Mouse (Mus musculus) neural tube, embryonic 15.5 days (tissue): ENCODE measurements around the gene Myocd. TPM values are rescaled to one million over a fixed set of nuclear protein-coding genes. Genes with fewer than 3 reads are reported as not detected.
A peak's percentile ranks its signal among the peaks of the same experiment; 100 is the strongest.

Source experiments
- ATAC-seq: fragments of 200-750 bp; cut with Nextera tagmentation; 2 replicates; pipeline ENCODE4 v1.8.0; 2017; ENCODE audit warnings: mild to moderate bottlenecking, moderate TSS enrichment, moderate library complexity; ENCODE audit not compliant: low FRiP score
- H3K27ac ChIP-seq: fragments of 300-500 bp; sonication (generic); replicated peaks from 2 replicates; pipeline ENCODE4 v1.5.1; 2015; ENCODE audit warnings: mild to moderate bottlenecking, inconsistent platforms
- H3K27me3 ChIP-seq: fragments of 300-500 bp; sonication (generic); replicated peaks from 2 replicates; pipeline ENCODE4 v1.6.1; 2015; ENCODE audit warnings: inconsistent platforms
- H3K36me3 ChIP-seq: fragments of 300-500 bp; sonication (generic); 2 replicates; pipeline ENCODE4 v1.6.1; 2015; ENCODE audit warnings: inconsistent platforms
- H3K4me1 ChIP-seq: fragments of 300-500 bp; sonication (generic); 2 replicates; pipeline ENCODE4 v1.6.1; 2015; ENCODE audit warnings: inconsistent platforms
- H3K4me2 ChIP-seq: fragments of 300-500 bp; sonication (generic); 2 replicates; pipeline ENCODE4 v1.6.1; 2015; ENCODE audit warnings: inconsistent platforms, mild to moderate bottlenecking, moderate library complexity
- H3K4me3 ChIP-seq: fragments of 300-500 bp; sonication (generic); replicated peaks from 2 replicates; pipeline ENCODE4 v1.5.1; 2015; ENCODE audit warnings: mild to moderate bottlenecking, inconsistent platforms
- H3K9ac ChIP-seq: fragments of 300-500 bp; sonication (generic); replicated peaks from 2 replicates; pipeline ENCODE4 v1.6.1; 2015; ENCODE audit warnings: mild to moderate bottlenecking, inconsistent platforms
- H3K9me3 ChIP-seq: fragments of 300-500 bp; sonication (generic); replicated peaks from 2 replicates; pipeline ENCODE4 v1.6.1; 2016; ENCODE audit warnings: inconsistent platforms
- WGBS: fragments of 180-500 bp; shearing (Covaris S2); methylation state at CpG from one replicate; pipeline ENCODE4 v1.1.7; 2015; ENCODE audit warnings: mixed read lengths; 5-methylcytosine and 5-hydroxymethylcytosine counted together
- polyA plus RNA-seq: library from polyadenylated mRNA; unstranded; fragments of >200 nt; fragmentation: Nextera tagmentation; extraction: Ambion mirVana; gene quantifications from 2 replicates; pipeline ENCODE4 v1.2.1, GENCODE M21; 2015

Myocd gene
- polyA plus RNA-seq, 1 experiment from 2014 or later = 0.61 TPM

- H3K4me2 ChIP-seq = peak overlapping the region; percentile 86
- WGBS = 1% methylated on average over 48 of the region's 49 CpGs
- no peaks in the 10 kb centered on the region for H3K9me3 ChIP-seq
- peak overlapping the region; percentile 71 for H3K4me3 ChIP-seq
- ATAC-seq = peak; percentile 89
- H3K27ac ChIP-seq = peak overlapping the region; percentile 82
- H3K9ac ChIP-seq = peak overlapping the region; percentile 87
- H3K27me3 ChIP-seq = no peaks in the 10 kb centered on the region
- H3K36me3 ChIP-seq = no peaks in the 10 kb centered on the region
- peaks cover 24% of the 10 kb centered on the region for H3K4me1 ChIP-seq
These were observed 107.7 kb downstream of the Myocd start for GRCm38 (mm10) chr11:65161881-65162766.

DNA sequence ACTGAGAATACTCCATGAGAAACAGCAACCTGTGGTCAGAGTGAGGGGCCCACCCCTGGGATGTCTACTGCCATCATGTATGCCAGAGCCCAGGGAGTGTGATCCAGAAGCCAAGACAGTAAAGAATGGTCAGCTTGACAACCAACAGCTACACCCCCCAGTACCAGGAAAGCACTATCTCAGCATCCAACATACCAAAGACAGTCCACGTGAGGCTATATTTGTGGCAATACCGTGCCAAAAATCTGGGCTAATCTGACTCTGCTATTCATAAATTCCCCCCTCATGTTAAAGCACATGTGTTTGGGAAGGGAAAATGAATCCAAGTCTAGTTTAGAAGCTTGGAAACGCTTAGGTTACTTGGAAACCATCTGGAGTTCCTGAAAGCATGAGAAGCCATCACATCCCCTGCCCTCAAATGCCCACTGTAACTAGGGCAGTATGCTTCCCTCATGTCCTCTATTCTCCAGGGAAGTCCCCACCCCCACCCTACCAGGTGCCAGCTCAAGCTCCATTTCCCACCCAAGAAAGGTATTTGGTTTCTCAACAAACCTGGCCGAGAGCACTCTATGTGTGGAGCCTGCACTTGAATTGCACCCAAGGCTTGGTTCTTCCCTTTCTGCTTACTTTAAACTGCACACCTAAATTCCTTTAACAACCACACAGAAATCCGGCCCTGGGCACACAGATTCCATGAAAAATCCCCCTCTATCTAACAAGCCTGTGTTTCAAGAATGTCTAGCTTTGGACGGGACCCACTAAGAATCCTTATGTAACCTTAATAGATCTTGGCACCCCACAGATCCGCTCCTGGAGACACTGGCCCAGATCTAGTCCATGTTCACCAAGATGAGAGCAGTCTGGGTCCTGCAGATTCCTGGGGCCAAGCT lies 108.6 kb downstream of the Myocd start:
- H3K4me2 ChIP-seq = peak overlapping the region; percentile 86
- WGBS = 54% methylated on average over 7 of the region's 7 CpGs
- no peaks in the 10 kb centered on the region for H3K27me3 ChIP-seq
- no peaks in the 10 kb centered on the region for H3K36me3 ChIP-seq
- H3K4me1 ChIP-seq = peaks cover 24% of the 10 kb centered on the region
- ATAC-seq = peak; percentile 21; the same call in 1 of the 2 replicates
- no peak overlapping the region for H3K27ac ChIP-seq
- H3K9me3 ChIP-seq = no peaks in the 10 kb centered on the region
- H3K9ac ChIP-seq = peak overlapping the region; percentile 87
- H3K4me3 ChIP-seq = peak overlapping the region; percentile 71

DNA sequence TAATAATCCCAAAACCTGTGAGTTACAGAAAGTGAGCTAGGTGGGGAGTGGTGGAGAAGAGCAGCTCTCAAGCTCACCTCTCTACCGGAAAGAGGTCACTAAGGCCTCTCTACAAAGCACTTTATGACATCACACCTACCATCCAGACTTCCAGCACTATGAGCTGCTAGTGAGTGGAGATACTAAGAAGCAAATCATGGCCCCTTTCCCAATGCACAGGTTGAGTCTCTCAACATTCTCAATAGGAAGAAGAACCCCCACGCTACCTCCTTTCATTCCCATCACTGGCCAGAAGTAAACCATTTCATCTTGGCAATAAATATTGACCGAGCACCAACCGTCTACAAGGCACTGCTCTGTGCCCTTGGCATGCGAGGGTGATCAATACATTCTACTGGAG lies 110.0 kb downstream of the Myocd start, which contains the start of gene 1700086D15Rik:
TSS of gene 1700086D15Rik (minus strand) at position 101 of the 400 bp plus-strand sequence.
- H3K9me3 ChIP-seq = no peaks in the 10 kb centered on the region
- H3K4me2 ChIP-seq = peak within 1 kb of the TSS; percentile 86; the same call in 1 of the 2 replicates
- H3K27ac ChIP-seq = no peak within 1 kb of the TSS
- no peak within 1 kb of the TSS for H3K9ac ChIP-seq
- H3K36me3 ChIP-seq = no peaks in the 10 kb centered on the region
- no peak within 1 kb of the TSS for H3K4me3 ChIP-seq
- WGBS = 89% methylated on average over 5 of the region's 5 CpGs
- peaks cover 24% of the 10 kb centered on the region for H3K4me1 ChIP-seq
- no peak for ATAC-seq
- H3K27me3 ChIP-seq = no peaks in the 10 kb centered on the region

DNA sequence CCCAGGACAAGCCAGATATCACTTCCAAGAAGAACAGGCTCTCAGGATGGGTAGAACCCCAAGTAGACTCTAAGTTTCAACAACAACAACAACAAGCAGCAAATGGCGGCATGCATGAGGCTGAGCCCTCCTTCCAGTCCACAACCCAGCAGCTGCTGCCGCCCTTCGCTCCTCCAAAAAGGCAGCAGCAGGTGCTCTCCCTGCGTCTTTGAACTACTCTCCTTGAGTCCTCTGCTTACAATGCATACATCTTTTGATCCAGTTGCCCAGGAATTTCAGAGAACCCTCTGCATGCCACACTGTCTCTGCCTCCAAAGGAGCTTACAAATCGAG lies 111.2 kb downstream of the Myocd start:
- WGBS = 95% methylated on average over 5 of the region's 5 CpGs
- no peak for ATAC-seq
- Histone ChIP-seq H3K27ac (no peak overlapping the region), H3K36me3 (no peaks in the 10 kb centered on the region), H3K27me3 (no peaks in the 10 kb centered on the region), H3K9ac (no peak overlapping the region), H3K9me3 (no peaks in the 10 kb centered on the region), H3K4me1 (peaks cover 24% of the 10 kb centered on the region), H3K4me3 (no peak overlapping the region), H3K4me2 (no peak overlapping the region)

GRCm38 (mm10) chr11:65157966-65158657 lies 111.7 kb downstream of the Myocd start:
- no peaks in the 10 kb centered on the region for H3K9me3 ChIP-seq
- no peak overlapping the region for H3K4me3 ChIP-seq
- no peak overlapping the region for H3K27ac ChIP-seq
- H3K4me1 ChIP-seq = peaks cover 24% of the 10 kb centered on the region
- no peaks in the 10 kb centered on the region for H3K27me3 ChIP-seq
- 95% methylated on average over 20 of the region's 20 CpGs for WGBS
- H3K36me3 ChIP-seq = no peaks in the 10 kb centered on the region
- ATAC-seq = no peak
- no peak overlapping the region for H3K4me2 ChIP-seq
- no peak overlapping the region for H3K9ac ChIP-seq

DNA sequence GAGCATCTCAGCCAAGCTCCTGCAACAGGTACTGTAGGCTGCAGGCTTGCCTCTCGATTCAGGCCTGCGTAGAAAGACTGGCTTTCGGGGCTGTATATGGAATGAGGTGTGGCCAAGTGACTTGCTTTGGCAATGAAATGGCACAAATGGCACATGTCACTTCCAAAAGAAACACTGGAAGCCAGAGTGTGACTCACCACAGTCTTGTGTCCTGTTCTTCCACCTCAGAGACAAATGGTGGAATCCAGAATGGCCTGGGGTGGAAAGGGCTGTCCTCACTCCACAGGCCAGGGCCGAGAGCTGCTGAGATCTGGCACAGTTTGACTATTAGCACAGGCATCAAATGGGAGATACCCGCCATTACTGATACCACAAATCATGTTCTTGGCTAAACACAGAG lies 116.8 kb downstream of the Myocd start:
- Histone ChIP-seq H3K36me3 (no peaks in the 10 kb centered on the region), H3K9me3 (no peaks in the 10 kb centered on the region), H3K4me3 (no peak overlapping the region), H3K4me1 (0 out of 2 replicates have a peak, but pooled peaks cover 9% of the 10 kb centered on the region), H3K9ac (no peak overlapping the region), H3K27me3 (no peaks in the 10 kb centered on the region), H3K4me2 (no peak overlapping the region), H3K27ac (no peak overlapping the region)
- 87% methylated on average over 5 of the region's 5 CpGs for WGBS
- no peak for ATAC-seq

GRCm38 (mm10) chr11:65148441-65148840 lies 121.3 kb downstream of the Myocd start:
- 0 out of 2 replicates have a peak, but pooled peaks cover 2% of the 10 kb centered on the region for H3K4me1 ChIP-seq
- H3K27me3 ChIP-seq = no peaks in the 10 kb centered on the region
- no peak overlapping the region for H3K9ac ChIP-seq
- H3K4me3 ChIP-seq = no peak overlapping the region
- no peaks in the 10 kb centered on the region for H3K36me3 ChIP-seq
- no peak for ATAC-seq
- H3K4me2 ChIP-seq = no peak overlapping the region
- no peak overlapping the region for H3K27ac ChIP-seq
- no peaks in the 10 kb centered on the region for H3K9me3 ChIP-seq
- WGBS = 93% methylated on average over 7 of the region's 7 CpGs

GRCm38 (mm10) chr11:65142838-65143417 lies 126.9 kb downstream of the Myocd start:
- H3K27ac ChIP-seq = no peak overlapping the region
- WGBS = 75% methylated on average over 4 of the region's 4 CpGs
- no peak overlapping the region for H3K4me3 ChIP-seq
- H3K36me3 ChIP-seq = no peaks in the 10 kb centered on the region
- no peaks in the 10 kb centered on the region for H3K27me3 ChIP-seq
- H3K9ac ChIP-seq = no peak overlapping the region
- ATAC-seq = no peak
- no peaks in the 10 kb centered on the region for H3K9me3 ChIP-seq
- no peak overlapping the region for H3K4me2 ChIP-seq
- H3K4me1 ChIP-seq = no peaks in the 10 kb centered on the region

DNA sequence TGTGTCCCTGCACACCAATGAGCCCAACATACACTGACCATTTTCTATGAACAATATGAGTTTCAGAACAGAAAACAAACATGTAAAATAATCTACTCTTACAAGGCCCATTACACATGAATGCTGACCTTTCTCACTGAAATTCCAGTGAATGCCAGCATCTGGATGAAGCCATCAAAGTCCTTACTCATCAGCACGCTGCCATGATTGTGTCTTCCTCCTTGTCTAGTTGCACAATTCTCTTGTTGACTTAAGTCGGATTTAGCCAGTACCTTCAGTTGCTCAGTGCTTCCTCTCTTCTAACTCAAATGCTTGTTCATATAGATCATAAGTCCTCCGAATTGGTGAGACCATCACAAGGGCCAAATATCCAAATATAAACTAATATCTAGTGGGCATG lies 130.8 kb downstream of the Myocd start:
- H3K4me1 ChIP-seq = no peaks in the 10 kb centered on the region; the same call in 1 of the 2 replicates
- ATAC-seq = no peak
- H3K9me3 ChIP-seq = no peaks in the 10 kb centered on the region
- no peaks in the 10 kb centered on the region for H3K27me3 ChIP-seq
- H3K4me2 ChIP-seq = no peak overlapping the region
- 86% methylated on average over 3 of the region's 3 CpGs for WGBS
- no peak overlapping the region for H3K4me3 ChIP-seq
- no peak overlapping the region for H3K27ac ChIP-seq
- H3K9ac ChIP-seq = no peak overlapping the region
- no peaks in the 10 kb centered on the region for H3K36me3 ChIP-seq

- WGBS = 57% methylated on average over 2 of the region's 2 CpGs
- H3K27me3 ChIP-seq = no peaks in the 10 kb centered on the region
- H3K27ac ChIP-seq = no peak overlapping the region
- no peak overlapping the region for H3K4me3 ChIP-seq
- H3K4me1 ChIP-seq = no peaks in the 10 kb centered on the region; the same call in 1 of the 2 replicates
- ATAC-seq = no peak
- no peak overlapping the region for H3K4me2 ChIP-seq
- H3K9me3 ChIP-seq = no peaks in the 10 kb centered on the region
- H3K9ac ChIP-seq = no peak overlapping the region
- H3K36me3 ChIP-seq = no peaks in the 10 kb centered on the region
These were observed 132.6 kb downstream of the Myocd start for GRCm38 (mm10) chr11:65137145-65137652.

- H3K4me2 ChIP-seq = no peak overlapping the region
- H3K27me3 ChIP-seq = no peaks in the 10 kb centered on the region
- H3K4me3 ChIP-seq = no peak overlapping the region
- H3K9ac ChIP-seq = no peak overlapping the region
- no peak for ATAC-seq
- H3K9me3 ChIP-seq = no peaks in the 10 kb centered on the region
- no peak overlapping the region for H3K27ac ChIP-seq
- H3K36me3 ChIP-seq = no peaks in the 10 kb centered on the region
- WGBS = 88% methylated on average over 8 of the region's 8 CpGs
- no peaks in the 10 kb centered on the region; the same call in 1 of the 2 replicates for H3K4me1 ChIP-seq
These were observed 134.5 kb downstream of the Myocd start for GRCm38 (mm10) chr11:65135251-65135739.
